ENCODE assay signal across 15 mouse cellular contexts in the genomic region with DNA sequence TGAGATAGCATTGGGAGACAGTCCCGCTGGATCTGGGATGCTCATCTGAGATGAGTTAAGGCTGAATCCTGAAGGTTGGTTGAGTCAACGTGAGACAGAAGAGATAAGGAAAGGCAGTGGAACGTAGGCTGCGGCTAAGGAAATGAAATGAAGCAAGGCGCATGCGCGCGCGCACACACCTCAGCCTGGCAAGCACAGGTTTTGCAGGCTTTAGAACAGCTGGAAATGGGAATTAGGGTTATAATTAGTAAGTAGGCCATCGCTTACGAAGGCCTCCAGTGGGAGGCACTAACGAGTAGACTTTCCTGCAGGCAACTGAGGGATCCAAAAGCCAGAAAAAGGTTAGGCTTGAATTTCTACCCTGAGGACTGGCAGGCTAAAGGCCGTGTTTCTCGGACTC. TPM values are rescaled to one million over a fixed set of nuclear protein-coding genes. Genes with fewer than 3 reads are reported as not detected.
A peak's percentile ranks its signal among the peaks of the same experiment; 100 is the strongest.
DNase-seq lines count a peak whose midpoint lies in the region; ATAC-seq and TF ChIP-seq lines count a peak whose summit lies in the region.
"Had no signal": no experiment of that assay in that cellular context is flagged by ENCODE, and none has a peak within 500 bp of the region (broad histone marks: within the 10 kb centered on the region; RNA-seq: fewer than 3 reads in every experiment).

No protein-coding gene starts in this region.

- ATAC-seq in hindbrain, embryonic 13.5 days (ENCODE audit: low FRiP score): no peak
- ATAC-seq in hindbrain, embryonic 16.5 days: no peak
- no peak for ATAC-seq in lung, postnatal 0 days
- no peak for ATAC-seq in activated CD4-positive, CD25-positive, alpha-beta regulatory T cell, adult 4 months

- no peak overlapping the region for H3K4me2 ChIP-seq in hindbrain, embryonic 13.5 days
- H3K4me2 ChIP-seq in hindbrain, embryonic 16.5 days (ENCODE audit: low read length): no peak overlapping the region
- no peak overlapping the region for H3K4me2 ChIP-seq in lung, postnatal 0 days (replicated peaks; ENCODE audit: low read depth, low read length)
- H3K4me2 ChIP-seq: forebrain, embryonic 12.5 days; heart, embryonic 15.5 days; liver, embryonic 13.5 days; neural tube, embryonic 13.5 days had no signal

- no peaks in the 10 kb centered on the region for H3K9me3 ChIP-seq in hindbrain, embryonic 13.5 days
- H3K9me3 ChIP-seq in hindbrain, embryonic 16.5 days (ENCODE audit: control insufficient read depth, low read length): no peaks in the 10 kb centered on the region
- no peaks in the 10 kb centered on the region for H3K9me3 ChIP-seq in lung, postnatal 0 days (ENCODE audit: low read length)
- H3K9me3 ChIP-seq: forebrain, embryonic 12.5 days; heart, embryonic 15.5 days; liver, embryonic 13.5 days; megakaryocyte, embryonic 14.5 days; neural tube, embryonic 13.5 days had no signal

- no peaks in the 10 kb centered on the region for H3K27me3 ChIP-seq in hindbrain, embryonic 13.5 days
- H3K27me3 ChIP-seq in hindbrain, embryonic 16.5 days (replicated peaks; ENCODE audit: control insufficient read depth, insufficient read depth, low read length): no peaks in the 10 kb centered on the region
- no peaks in the 10 kb centered on the region for H3K27me3 ChIP-seq in lung, postnatal 0 days (replicated peaks; ENCODE audit: insufficient read depth, low read length)
- H3K27me3 ChIP-seq: forebrain, embryonic 12.5 days; heart, embryonic 15.5 days; liver, embryonic 13.5 days; megakaryocyte, embryonic 14.5 days; neural tube, embryonic 13.5 days had no signal

- no peak for TF ChIP-seq EP300 in lung, postnatal 0 days (IDR thresholded peaks at IDR 0.05)

- 0 out of 2 replicates have a peak overlapping the region, but pooled peaks have one; percentile 13 for H3K27ac ChIP-seq in hindbrain, embryonic 13.5 days
- no peak overlapping the region for H3K27ac ChIP-seq in hindbrain, embryonic 16.5 days (ENCODE audit: low read depth, low read length)
- no peak overlapping the region for H3K27ac ChIP-seq in lung, postnatal 0 days (ENCODE audit: low read length)
- H3K27ac ChIP-seq: forebrain, embryonic 12.5 days; heart, embryonic 15.5 days; liver, embryonic 13.5 days; neural tube, embryonic 13.5 days had no signal

- DNase-seq in adrenal gland, postnatal 14 days: peak; percentile 33
- no peak for DNase-seq in adrenal gland, adult 8-10 months
- peak; percentile 39 for DNase-seq in lung, postnatal 0 days (ENCODE audit: low spot score)
- no peak for DNase-seq in lung, postnatal 10 days
- DNase-seq in left cerebral cortex, postnatal 25 days (ENCODE audit: low spot score in 2 of 2): peak; percentile 21 to 51
- DNase-seq: cerebellum, postnatal 14 days; kidney, postnatal 25 days; liver, embryonic 13.5 days had no signal

- 0 out of 2 replicates have a peak overlapping the region, but pooled peaks have one; percentile 35 for H3K9ac ChIP-seq in hindbrain, embryonic 13.5 days
- no peak overlapping the region for H3K9ac ChIP-seq in hindbrain, embryonic 16.5 days (ENCODE audit: low read depth, low read length)
- no peak overlapping the region for H3K9ac ChIP-seq in lung, postnatal 0 days (replicated peaks; ENCODE audit: low read depth)
- H3K9ac ChIP-seq: forebrain, embryonic 12.5 days; heart, embryonic 15.5 days; liver, embryonic 13.5 days; neural tube, embryonic 13.5 days had no signal

- peaks cover 33% of the 10 kb centered on the region for H3K36me3 ChIP-seq in hindbrain, embryonic 13.5 days
- H3K36me3 ChIP-seq in hindbrain, embryonic 16.5 days (ENCODE audit: control insufficient read depth, insufficient read depth, low read length): peaks cover 25% of the 10 kb centered on the region
- H3K36me3 ChIP-seq in lung, postnatal 0 days (ENCODE audit: insufficient read depth, low read length): peaks cover 28% of the 10 kb centered on the region

- peak; percentile 41 for TF ChIP-seq CTCF in lung, postnatal 0 days (IDR thresholded peaks at IDR 0.05)

- peaks cover 4% of the 10 kb centered on the region; the same call in 1 of the 2 replicates for H3K4me1 ChIP-seq in hindbrain, embryonic 13.5 days (replicated peaks)
- H3K4me1 ChIP-seq in hindbrain, embryonic 16.5 days (ENCODE audit: control insufficient read depth, insufficient read depth, low read depth, low read length): no peaks in the 10 kb centered on the region
- H3K4me1 ChIP-seq in lung, postnatal 0 days (ENCODE audit: insufficient read depth, low read depth, low read length): no peaks in the 10 kb centered on the region
- H3K4me1 ChIP-seq: forebrain, embryonic 12.5 days had no signal

- intact Hi-C loops in left cerebral cortex, postnatal 25 days (cut with DNase I): loop anchor here (10.0 kb wide), 2 partner anchors 263 to 493 kb away; partner anchors contain the start of gene Asic1

- no peak overlapping the region for H3K4me3 ChIP-seq in hindbrain, embryonic 13.5 days
- no peak overlapping the region for H3K4me3 ChIP-seq in hindbrain, embryonic 16.5 days (ENCODE audit: low read length)
- no peak overlapping the region for H3K4me3 ChIP-seq in lung, postnatal 0 days (ENCODE audit: low read depth, low read length)
- H3K4me3 ChIP-seq: forebrain, embryonic 12.5 days; heart, embryonic 15.5 days; liver, embryonic 13.5 days; megakaryocyte, embryonic 14.5 days; neural tube, embryonic 13.5 days had no signal

- 63% methylated on average over 14 of the region's 14 CpGs for WGBS in hindbrain, embryonic 13.5 days
- 52% methylated on average over 14 of the region's 14 CpGs for WGBS in hindbrain, embryonic 16.5 days
- WGBS in lung, postnatal 0 days: 61% methylated on average over 14 of the region's 14 CpGs

RNA-seq across cellular contexts. Expression of gene Tmbim6, which starts 19.1 kb away (rescaled TPM):
- total RNA-seq in adrenal gland, postnatal 14 days (2021): 571 and 598 TPM in 2 replicates
- 100 to 1,000 TPM; 442 to 837 (median 596) TPM for total RNA-seq in adrenal gland, adult 8-10 months (2022)
- polyA plus RNA-seq in hindbrain, embryonic 13.5 days (2015; fragmentation: Nextera tagmentation; extraction: Ambion mirVana): 255 and 257 TPM in 2 replicates
- 346 and 350 TPM in 2 replicates for polyA plus RNA-seq in hindbrain, embryonic 16.5 days (2015; fragmentation: Nextera tagmentation; extraction: Ambion mirVana)
- polyA plus RNA-seq in lung, postnatal 0 days (2015; fragmentation: Nextera tagmentation; extraction: Ambion mirVana): 669 and 693 TPM in 2 replicates
- 100 to 1,000 TPM; 331 to 338 TPM for total RNA-seq in left cerebral cortex, postnatal 25 days (2021)
- 1,000 to 10,000 TPM in 1 of 2 experiments, 100 to 1,000 TPM in 1; 855 to 1,076 TPM for polyA plus RNA-seq in activated CD4-positive, CD25-positive, alpha-beta regulatory T cell, adult 4 months (2017; shearing (Covaris generic))

RNA-seq across cellular contexts. Expression of gene Fmnl3, which starts 41.5 kb away (rescaled TPM):
- 21.3 and 31.3 TPM in 2 replicates for total RNA-seq in adrenal gland, postnatal 14 days (2021)
- 10 to 100 TPM; 16.5 to 29.3 (median 24.4) TPM for total RNA-seq in adrenal gland, adult 8-10 months (2022)
- 8.2 and 8.8 TPM in 2 replicates for polyA plus RNA-seq in hindbrain, embryonic 13.5 days (2015; fragmentation: Nextera tagmentation; extraction: Ambion mirVana)
- 7.4 and 9.7 TPM in 2 replicates for polyA plus RNA-seq in hindbrain, embryonic 16.5 days (2015; fragmentation: Nextera tagmentation; extraction: Ambion mirVana)
- 25.8 and 30.7 TPM in 2 replicates for polyA plus RNA-seq in lung, postnatal 0 days (2015; fragmentation: Nextera tagmentation; extraction: Ambion mirVana)
- 10 to 100 TPM in 1 of 2 experiments, 1 to 10 TPM in 1; 9.5 to 10.7 TPM for total RNA-seq in left cerebral cortex, postnatal 25 days (2021)
- 1 to 10 TPM; 6.1 to 9.0 TPM for polyA plus RNA-seq in activated CD4-positive, CD25-positive, alpha-beta regulatory T cell, adult 4 months (2017; shearing (Covaris generic))

RNA-seq across cellular contexts. Expression of gene Nckap5l, which starts 45.8 kb away (rescaled TPM):
- 25.6 and 29.0 TPM in 2 replicates for total RNA-seq in adrenal gland, postnatal 14 days (2021)
- 10 to 100 TPM; 20.2 to 54.8 (median 28.3) TPM for total RNA-seq in adrenal gland, adult 8-10 months (2022)
- polyA plus RNA-seq in hindbrain, embryonic 13.5 days (2015; fragmentation: Nextera tagmentation; extraction: Ambion mirVana): 12.3 and 13.6 TPM in 2 replicates
- 11.6 and 17.7 TPM in 2 replicates for polyA plus RNA-seq in hindbrain, embryonic 16.5 days (2015; fragmentation: Nextera tagmentation; extraction: Ambion mirVana)
- polyA plus RNA-seq in lung, postnatal 0 days (2015; fragmentation: Nextera tagmentation; extraction: Ambion mirVana): 5.2 and 6.0 TPM in 2 replicates
- 10 to 100 TPM; 16.8 to 22.3 TPM for total RNA-seq in left cerebral cortex, postnatal 25 days (2021)
- polyA plus RNA-seq in activated CD4-positive, CD25-positive, alpha-beta regulatory T cell, adult 4 months (2017; shearing (Covaris generic)): 1 to 10 TPM in 1 of 2 experiments, under 1 TPM in 1; 0.76 to 1.2 TPM

Comparison
In these comparisons a context has a peak if more than half of its experiments do, and no peak if none do; other contexts are left out.
1. DNase-seq: peak in adrenal gland, postnatal 14 days (single experiment), lung, postnatal 0 days (single experiment) and left cerebral cortex, postnatal 25 days (2 of 2); none in adrenal gland, adult 8-10 months (single experiment) and lung, postnatal 10 days (single experiment).